Mouse (Mus musculus) adrenal gland, postnatal 4 days (tissue): Measurements from ENCODE around the gene Rad54l. TPM values are rescaled to one million over a fixed set of nuclear protein-coding genes. Genes with fewer than 3 reads are reported as not detected.

ENCODE experiments used
- DNase-seq, 2 experiments: peaks; one replicate each; pipeline ENCODE4 v3.0.0; 2021 to 2022; ENCODE audit warnings: low spot score in 2 of 2, mixed read lengths in 2 of 2
- total RNA-seq, 2 experiments: library from RNA; stranded (reverse); gene quantifications; 2 replicates each; pipeline ENCODE4 v1.2.3; 2021

The Rad54l gene
- total RNA-seq, 2 experiments from 2014 or later: 12.1 to 12.3 TPM

DNA sequence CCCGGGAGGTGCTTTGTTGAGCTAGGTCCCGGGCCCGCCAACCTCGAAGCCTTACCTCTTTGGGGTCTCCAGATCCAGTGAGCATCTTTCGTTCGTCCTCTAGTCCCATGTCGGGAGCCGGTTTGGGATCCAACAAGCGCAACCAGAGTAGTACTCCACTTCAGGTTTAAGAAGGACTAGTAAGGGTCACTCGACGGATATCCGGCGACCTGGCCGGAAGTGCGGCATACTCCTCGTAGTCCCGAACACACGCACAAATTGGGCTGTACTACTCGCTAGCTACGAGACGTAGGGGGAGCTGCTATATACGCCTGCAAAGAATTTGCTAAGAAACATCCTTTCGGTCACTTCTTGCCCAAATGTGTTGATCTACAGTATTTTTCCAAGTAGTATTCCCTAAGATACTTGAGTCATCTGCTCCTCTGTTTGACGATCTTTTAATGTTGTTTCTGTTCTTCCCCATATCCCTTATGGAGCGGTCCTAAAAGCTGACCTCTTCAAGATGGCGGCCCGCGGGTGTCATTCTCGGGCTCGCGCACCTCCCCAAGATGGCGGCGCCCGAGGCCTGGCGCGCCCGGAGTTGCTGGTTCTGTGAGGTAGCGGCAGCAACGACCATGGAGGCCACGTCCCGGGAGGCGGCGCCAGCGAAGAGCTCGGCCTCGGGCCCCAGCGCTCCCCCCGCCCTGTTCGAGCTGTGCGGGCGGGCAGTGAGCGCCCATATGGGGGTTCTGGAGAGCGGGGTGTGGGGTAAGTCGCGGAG is 48.4 kb downstream of the Rad54l start, which contains the start of the genes Uqcrh and Lrrc41:
Gene Uqcrh, minus strand, starts transcription at position 211 of the 760 bp plus-strand sequence.
Gene Lrrc41, plus strand, starts transcription at position 409 of the 760 bp plus-strand sequence.
- DNase-seq: peak; percentile 88 to 92

DNA sequence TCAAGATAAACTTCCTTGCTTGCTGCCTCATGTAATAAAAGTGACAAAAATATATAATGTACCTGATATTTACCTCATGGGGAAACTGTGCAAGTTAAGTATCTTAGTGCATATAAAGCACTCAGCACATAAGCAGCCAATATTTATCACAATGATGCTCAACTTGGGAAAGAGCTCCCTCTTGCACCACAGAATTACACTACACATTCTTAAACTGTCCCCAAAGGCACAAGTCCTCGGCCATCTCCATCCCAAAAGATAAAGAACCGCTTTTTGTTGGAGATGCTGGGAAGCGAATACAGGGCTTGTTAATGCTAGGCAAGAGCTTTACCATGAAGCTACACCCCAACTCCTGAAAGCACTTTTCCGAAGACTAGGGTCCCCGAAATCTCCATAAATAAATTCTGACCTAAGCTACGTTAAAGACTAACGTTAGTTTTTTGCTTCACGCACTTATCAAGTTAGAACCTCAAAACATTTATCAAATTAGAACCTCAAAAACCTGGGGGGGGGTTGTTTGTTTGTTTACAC is 49.3 kb downstream of the Rad54l start:
- DNase-seq: no peak

DNA sequence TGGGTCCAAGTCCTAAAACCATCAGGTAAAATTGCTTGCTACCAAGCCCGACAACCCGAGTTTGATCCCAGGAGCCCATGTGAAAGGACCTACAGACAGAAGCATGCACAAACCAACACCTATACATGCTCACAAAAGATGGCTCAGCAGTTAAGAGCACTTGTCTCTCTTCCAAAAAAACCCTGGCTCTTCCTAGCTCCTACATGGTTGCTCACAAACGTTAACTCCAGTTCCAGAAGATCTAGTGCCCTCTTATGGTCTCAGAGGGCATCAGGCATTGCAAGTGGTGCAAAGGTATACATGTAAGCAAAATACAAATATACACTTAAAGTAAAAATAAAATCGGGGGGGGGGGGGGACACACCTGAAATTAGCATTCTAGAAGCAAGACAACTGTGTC is 50.3 kb downstream of the Rad54l start:
- DNase-seq: no peak

DNA sequence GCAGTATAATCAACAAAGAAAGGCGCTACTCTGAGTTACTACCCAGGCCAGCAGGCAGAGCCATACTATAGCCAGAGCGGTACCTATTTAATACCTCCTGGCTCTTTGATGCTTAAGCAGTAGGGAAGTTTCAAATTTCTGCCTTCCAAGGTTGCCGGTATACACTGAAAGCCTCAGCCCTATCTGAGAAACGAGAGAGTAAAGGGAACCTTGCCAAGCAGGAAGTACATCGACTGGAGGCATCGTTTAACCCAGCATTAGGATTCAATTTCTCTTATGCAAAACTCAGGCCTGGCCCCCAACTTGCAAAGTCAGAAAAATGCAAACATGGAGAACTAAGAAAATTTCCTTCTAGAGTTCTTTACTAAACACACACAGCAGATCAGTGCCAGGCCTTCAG is 53.4 kb downstream of the Rad54l start:
- DNase-seq: no peak

DNA sequence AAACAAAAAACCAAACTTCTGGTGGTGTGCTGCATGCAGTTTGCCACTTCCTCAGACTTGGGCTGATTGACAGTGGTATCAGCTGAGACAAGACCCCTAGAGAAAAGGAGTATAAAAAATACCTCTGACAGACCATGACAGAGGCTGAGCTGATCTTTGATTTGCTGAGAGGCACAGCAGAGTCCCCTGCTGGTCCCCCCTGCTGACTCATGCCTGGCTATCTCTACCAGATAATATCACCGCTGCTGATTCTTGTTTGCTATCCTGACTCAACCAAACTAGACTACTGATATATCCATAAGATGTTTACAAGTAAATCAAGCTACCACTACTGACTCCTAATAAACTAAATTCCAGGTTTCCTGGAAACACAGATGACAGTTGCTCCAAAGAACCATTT is 59.6 kb downstream of the Rad54l start:
- no peak for DNase-seq

DNA sequence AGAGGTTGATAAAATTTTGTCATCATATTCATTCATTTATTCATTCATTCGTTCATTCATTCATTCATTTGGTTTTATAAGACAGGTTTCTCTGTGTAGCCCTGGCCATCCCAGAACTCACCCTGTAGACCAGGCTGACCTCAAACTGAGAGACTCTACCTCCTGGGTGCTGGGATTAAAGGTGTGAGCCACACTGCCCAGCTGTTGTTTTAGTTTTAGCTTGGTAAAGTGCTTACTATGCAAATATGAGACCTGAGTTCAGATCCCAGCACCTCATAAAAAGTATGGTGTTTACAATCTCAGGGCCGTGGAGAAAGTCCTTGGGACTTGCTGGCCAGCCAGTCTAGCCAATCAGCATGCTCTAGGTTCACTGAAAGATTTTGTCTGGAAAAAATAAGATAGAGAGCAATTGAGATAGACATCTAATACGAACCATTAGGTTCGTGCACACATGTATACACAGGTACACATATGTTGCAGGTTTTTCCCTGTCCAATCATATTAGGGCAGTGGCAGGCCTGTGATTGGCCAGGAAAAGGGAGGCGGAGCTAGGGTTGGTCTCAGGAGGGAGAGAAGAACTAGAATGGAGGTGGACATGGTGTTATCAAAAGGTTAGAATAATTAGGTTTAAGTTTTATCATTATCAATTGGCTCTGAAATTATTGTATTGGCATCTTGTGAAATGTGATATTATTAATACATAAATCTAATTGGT is 64.3 kb downstream of the Rad54l start:
- no peak for DNase-seq

DNA sequence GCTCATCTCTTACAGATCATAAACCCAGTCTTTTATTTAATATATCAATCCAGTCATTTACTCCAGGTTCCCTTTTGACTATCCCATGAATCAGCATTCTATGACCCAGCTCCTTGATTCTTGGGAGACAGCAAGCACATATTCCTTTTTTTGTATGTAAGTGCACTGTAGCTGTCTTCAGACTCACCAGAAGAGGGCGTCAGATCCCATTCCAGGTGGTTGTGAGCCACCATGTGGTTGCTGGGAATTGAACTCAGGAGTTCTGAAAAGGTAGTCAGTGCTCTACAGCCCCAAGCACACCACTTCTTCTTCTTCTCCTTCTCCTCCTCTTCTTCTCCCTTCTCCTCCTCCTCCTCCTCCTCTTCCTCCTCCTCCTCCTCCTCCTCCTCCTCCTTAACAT is 65.9 kb downstream of the Rad54l start:
- DNase-seq: no peak

DNA sequence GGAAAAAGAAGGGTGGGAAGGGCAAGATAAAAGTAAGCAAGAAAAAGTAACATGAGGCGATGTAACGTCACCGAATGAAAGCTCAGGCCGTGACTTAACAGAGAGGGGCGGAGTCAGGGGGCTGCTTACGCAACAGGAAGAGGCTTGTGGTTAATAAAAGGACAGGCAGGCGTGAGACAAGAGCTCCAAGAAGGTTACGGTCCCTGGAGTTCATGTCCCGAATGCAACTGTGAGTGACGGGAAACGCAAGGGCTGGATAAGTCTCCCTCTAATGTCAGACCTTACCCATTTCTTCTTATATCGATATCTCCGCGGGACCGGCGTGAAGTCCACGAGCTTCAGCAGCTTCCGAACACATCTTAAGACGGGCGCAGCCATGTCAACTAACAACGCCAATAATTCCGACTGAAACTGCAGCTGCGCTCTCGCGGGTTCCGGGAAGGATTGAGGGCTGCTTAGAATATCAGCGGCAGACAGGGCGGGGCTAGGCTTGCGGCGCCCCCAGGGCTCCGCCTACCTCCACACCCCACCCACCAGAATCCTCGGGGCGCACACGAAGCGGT is 70.0 kb downstream of the Rad54l start, which contains the start of gene Nsun4:
Gene Nsun4, minus strand, starts transcription at position 478 of the 563 bp plus-strand sequence.
- DNase-seq: peak; percentile 72 to 79

DNA sequence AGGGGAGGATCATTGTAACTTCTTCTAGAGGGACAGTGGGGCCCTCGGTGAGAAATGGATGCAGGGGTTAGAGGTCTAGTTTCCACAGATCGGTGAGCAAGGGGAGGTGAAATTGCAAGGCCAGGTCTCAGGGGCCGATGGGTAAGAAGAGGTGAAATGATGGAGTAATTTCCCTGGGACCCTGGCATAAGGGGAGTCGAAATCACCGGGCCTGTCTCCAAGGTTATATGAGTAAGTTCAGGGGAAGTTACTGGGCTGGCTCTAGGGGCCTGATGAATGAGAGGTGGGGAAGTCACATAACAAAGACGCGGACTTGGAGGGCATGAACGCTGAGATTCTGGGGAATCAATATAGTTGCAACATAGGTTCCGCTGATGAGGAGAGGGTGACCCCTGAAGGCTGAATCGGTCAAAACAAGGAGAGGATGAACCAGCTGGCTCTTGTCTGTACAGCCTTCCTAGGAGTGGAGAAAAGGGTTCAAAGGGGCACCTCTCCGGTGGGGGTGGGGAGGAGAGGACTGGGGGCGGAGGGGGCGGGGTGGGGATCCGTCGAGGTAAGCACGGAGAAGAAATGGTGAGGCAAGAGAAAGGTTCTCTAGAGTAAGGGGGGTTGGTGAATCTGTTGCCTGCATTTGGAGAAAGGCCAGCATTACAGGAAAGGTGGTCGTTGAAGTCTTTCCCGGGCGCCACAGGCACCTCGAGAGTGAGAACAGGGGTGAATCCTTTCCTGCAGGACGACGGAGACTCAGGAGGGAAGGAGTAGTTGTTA is 70.8 kb downstream of the Rad54l start:
- DNase-seq: no peak

DNA sequence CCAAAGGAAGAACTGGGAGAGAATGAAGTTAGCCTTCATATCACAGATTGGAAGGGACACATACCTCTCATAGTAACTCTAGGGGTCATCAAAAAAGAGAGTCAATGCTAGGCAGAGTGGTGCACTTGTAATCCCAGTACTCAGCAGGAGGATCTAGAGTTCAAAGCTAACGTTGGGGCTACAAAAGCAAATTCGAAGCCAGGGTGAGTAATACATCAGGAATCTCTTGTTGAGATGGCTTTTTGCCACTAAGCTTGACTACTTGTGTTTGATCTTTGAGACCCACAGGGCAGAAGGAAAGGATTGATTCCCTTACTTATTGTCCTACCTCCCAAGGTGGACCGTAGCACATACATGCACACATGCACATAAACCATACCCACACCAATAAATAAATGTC is 74.3 kb downstream of the Rad54l start:
- DNase-seq: no peak

DNA sequence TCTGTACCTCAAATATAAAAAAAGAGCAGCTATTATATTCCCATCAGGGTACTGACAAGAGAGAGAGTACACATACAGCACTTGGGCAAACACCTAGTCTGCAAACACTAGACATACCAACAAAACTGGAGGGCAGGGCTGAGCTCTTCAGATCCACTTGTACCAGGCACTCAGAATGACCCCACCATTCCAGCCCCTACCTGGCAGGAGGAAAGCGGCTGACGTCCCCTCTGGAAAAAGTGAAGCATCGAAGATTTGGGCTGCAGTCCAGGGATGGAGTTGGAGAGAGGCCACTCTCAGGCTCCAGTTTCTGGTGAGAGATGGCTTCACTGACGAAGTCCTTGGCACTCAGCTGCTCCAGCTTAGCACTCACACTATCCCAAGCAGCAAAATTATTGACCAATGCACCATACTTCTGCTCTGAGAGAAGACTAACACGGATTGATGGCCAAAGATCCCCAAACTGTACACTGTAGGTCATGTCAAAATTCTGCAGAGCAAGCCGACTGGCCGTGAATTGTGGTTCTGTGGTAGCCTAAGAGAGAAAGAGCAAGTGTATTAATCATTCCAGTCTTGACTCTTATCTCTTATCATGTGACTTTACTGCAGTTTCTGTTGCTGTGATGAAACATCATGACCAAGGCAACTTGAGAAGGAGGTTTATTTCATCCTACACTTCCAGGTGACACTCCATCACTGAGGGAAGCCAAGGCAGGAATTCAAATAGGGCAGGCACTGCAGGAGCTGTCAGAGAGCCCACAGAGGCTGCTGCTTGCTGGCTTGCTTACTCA is 75.2 kb downstream of the Rad54l start:
- DNase-seq: no peak

DNA sequence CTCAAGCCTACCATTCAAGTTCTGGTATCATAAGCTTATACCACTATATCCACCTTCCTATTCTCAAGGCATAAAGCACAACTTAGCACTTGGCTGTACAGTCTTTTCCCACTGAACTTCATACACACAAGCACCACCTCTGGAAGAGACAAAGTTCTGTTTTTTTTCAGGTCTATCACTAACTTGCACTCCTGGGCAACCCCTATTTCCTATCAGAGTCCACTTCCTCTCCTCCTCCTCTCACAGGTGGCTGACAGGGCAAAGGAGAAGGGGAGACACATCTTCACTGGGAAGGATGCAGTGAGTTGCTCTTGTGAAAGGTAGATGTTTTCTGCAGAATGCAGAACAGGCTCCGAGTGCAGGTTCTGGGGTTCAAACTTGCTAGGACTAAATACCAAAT is 75.8 kb downstream of the Rad54l start:
- DNase-seq: no peak

DNA sequence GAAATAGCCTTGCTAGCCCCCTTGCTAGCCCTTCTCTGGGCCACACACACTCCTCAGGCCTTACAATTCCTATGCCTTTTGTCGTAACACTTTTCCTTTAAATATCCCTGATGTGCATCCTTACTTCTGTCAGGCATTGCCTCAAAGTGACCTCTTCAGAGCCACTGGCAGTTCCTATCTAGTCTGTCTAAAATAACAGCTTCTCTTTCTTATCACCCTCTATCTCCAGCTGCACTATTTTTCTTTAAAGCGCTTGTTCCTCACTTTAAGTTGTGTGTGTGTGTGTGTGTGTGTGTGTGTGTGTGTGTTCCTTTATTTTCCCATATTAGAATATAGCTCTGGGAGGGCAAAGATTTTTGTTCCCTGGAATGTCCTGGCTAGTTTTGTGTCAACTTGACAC is 76.9 kb downstream of the Rad54l start:
- no peak for DNase-seq

Other genes with a start within 250 kb of the Rad54l start
- gene Kncn, start 239.3 kb downstream of the Rad54l start, total RNA-seq: not detected
- gene 6430628N08Rik, start 233.0 kb downstream of the Rad54l start, total RNA-seq: not detected
- not detected for gene Dmbx1, start 183.8 kb downstream of the Rad54l start, total RNA-seq
- gene Faah, start 105.8 kb downstream of the Rad54l start, total RNA-seq: 10 to 100 TPM in 1 of 2 experiments, 1 to 10 TPM in 1; 10.0 to 10.3 TPM
- gene Nsun4, start 69.8 kb downstream of the Rad54l start, total RNA-seq: 10 to 100 TPM; 27.8 to 28.7 TPM
- gene Uqcrh, start 48.6 kb downstream of the Rad54l start, total RNA-seq: 100 to 1,000 TPM; 468 to 515 TPM
- gene Lrrc41, start 48.4 kb downstream of the Rad54l start, total RNA-seq: 10 to 100 TPM; 70.4 to 74.7 TPM
- gene Pomgnt1, start 150 bp upstream of the Rad54l start, total RNA-seq: 10 to 100 TPM; 65.6 to 66.7 TPM
- 1 to 10 TPM; 6.8 to 7.5 TPM for gene Lurap1, start 27.6 kb upstream of the Rad54l start, total RNA-seq
- gene Tspan1, start 43.9 kb upstream of the Rad54l start, total RNA-seq: 1 to 10 TPM in 1 of 2 experiments, under 1 TPM in 1; 0.17 to 1.6 TPM
- not detected for gene 1700042G07Rik, start 49.7 kb upstream of the Rad54l start, total RNA-seq
- not detected for gene Gm49337, start 49.7 kb upstream of the Rad54l start, total RNA-seq
- gene Pik3r3, start 97.9 kb upstream of the Rad54l start, total RNA-seq: 10 to 100 TPM; 16.7 to 19.7 TPM